8 mouse cellular contexts compared by ENCODE assay signal in the genomic region with DNA sequence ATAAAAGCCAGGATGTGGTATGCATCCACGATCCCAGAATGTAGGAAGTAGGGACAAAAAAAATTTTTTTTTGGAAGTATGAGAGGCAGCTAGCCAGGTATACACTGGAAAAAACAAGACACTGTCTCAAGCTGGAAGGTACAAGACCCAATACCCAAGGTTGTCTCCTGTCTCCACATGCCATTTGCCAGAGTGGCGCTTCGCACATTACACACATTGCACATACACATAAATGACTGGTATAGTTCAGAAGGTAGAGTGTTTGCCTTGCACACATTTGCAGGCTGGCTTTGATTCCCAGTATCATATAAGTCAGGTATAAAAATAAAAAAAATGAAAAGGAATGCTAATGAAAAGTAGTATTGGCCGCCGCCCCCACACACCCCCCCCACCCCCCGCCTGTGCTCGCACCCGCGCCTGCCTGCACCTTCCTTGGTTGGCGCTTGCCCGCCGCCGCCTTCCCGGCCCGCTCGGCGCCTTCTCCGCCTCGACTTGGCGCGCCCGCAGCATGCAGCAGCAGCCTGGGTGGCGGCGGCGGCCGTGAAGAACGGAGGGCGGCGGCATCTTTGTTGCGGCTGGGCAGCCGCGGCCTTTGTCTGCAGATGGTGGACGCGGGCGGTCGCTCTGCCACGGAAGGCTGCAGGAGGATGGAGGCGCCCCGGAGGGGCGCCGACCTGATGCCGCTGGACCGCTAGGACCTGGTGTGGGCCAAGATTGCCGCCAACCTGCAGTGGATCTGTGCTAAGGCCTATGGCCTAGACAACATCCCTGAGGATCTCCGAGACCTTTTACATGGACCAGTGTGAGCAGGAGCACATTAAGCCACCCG.
DNase-seq lines count a peak whose midpoint lies in the region; ATAC-seq and TF ChIP-seq lines count a peak whose summit lies in the region.

No protein-coding gene starts in this region.

- H3K9ac ChIP-seq in lung, postnatal 0 days (replicated peaks; ENCODE audit: low read depth): no peak overlapping the region
- peak overlapping the region; percentile 74 for H3K9ac ChIP-seq in midbrain, embryonic 13.5 days (replicated peaks)

- 16% methylated on average over 37 of the region's 46 CpGs for WGBS in lung, postnatal 0 days
- WGBS in midbrain, embryonic 13.5 days: 14% methylated on average over 46 of the region's 46 CpGs

- H3K27me3 ChIP-seq in lung, postnatal 0 days (replicated peaks; ENCODE audit: insufficient read depth, low read length): no peaks in the 10 kb centered on the region
- H3K27me3 ChIP-seq in midbrain, embryonic 13.5 days: peaks cover 6% of the 10 kb centered on the region

- no peak for TF ChIP-seq CTCF in lung, postnatal 0 days (IDR thresholded peaks at IDR 0.05)

- ATAC-seq in lung, postnatal 0 days: peak; percentile 37; the same call in 1 of the 2 replicates
- ATAC-seq in midbrain, embryonic 13.5 days: peak; percentile 80

- no peak overlapping the region for H3K27ac ChIP-seq in lung, postnatal 0 days (ENCODE audit: low read length)
- no peak overlapping the region for H3K27ac ChIP-seq in midbrain, embryonic 13.5 days

- H3K36me3 ChIP-seq in lung, postnatal 0 days (ENCODE audit: insufficient read depth, low read length): no peaks in the 10 kb centered on the region
- H3K36me3 ChIP-seq in midbrain, embryonic 13.5 days: peaks cover 34% of the 10 kb centered on the region

- no peaks in the 10 kb centered on the region for H3K4me1 ChIP-seq in lung, postnatal 0 days (ENCODE audit: insufficient read depth, low read depth, low read length)
- peaks cover 15% of the 10 kb centered on the region for H3K4me1 ChIP-seq in midbrain, embryonic 13.5 days (replicated peaks)

- no peak for TF ChIP-seq EP300 in lung, postnatal 0 days (IDR thresholded peaks at IDR 0.05)

- 0 out of 2 replicates have a peak overlapping the region, but pooled peaks have one; percentile 10 for H3K4me3 ChIP-seq in lung, postnatal 0 days (ENCODE audit: low read depth, low read length)
- H3K4me3 ChIP-seq in midbrain, embryonic 13.5 days (replicated peaks): peak overlapping the region; percentile 32

- DNase-seq in lung, postnatal 0 days (ENCODE audit: low spot score): no peak
- no peak for DNase-seq in lung, postnatal 36 days
- peak; percentile 50 for DNase-seq in embryo, embryonic 10.5 days (ENCODE audit: low spot score)
- peak; percentile 22 for DNase-seq in heart, postnatal 4 days
- no peak for DNase-seq in spleen, postnatal 10 days (ENCODE audit: low spot score in 2 of 2)
- DNase-seq in yolk sac, embryonic 10.5 days (ENCODE audit: low spot score): no peak
- no peak for DNase-seq in layer of hippocampus, postnatal 14 days (ENCODE audit: low spot score in 2 of 2)

- H3K9me3 ChIP-seq in lung, postnatal 0 days (ENCODE audit: low read length): no peaks in the 10 kb centered on the region
- H3K9me3 ChIP-seq in midbrain, embryonic 13.5 days: peaks cover 19% of the 10 kb centered on the region; the same call in 1 of the 2 replicates

- H3K4me2 ChIP-seq in lung, postnatal 0 days (replicated peaks; ENCODE audit: low read depth, low read length): peak overlapping the region; percentile 48
- peak overlapping the region; percentile 60 for H3K4me2 ChIP-seq in midbrain, embryonic 13.5 days (replicated peaks)

Comparison
In these comparisons a context has a peak if more than half of its experiments do, and no peak if none do; other contexts are left out.
1. DNase-seq: peak in embryo, embryonic 10.5 days (single experiment) and heart, postnatal 4 days (single experiment); none in lung, postnatal 0 days (single experiment), lung, postnatal 36 days (single experiment), spleen, postnatal 10 days (0 of 2), yolk sac, embryonic 10.5 days (single experiment) and layer of hippocampus, postnatal 14 days (0 of 2).